Mouse (Mus musculus): ENCODE results near the gene Supt5. TPM values are rescaled to one million over a fixed set of nuclear protein-coding genes. Genes with fewer than 3 reads are reported as not detected.

The Supt5 gene
- 122 and 126 TPM in 2 replicates for polyA plus RNA-seq (2012; rRNA removed)

GRCm38 (mm10) chr7:28338108-28338998 is at the start of gene Supt5:
Gene Supt5 (minus strand): TSS chr7:28338746.

GRCm38 (mm10) chr7:28380237-28381016 is 41.9 kb upstream of the Supt5 start, which contains the start of gene Zfp36:
Gene Zfp36 (minus strand): TSS chr7:28380253.

GRCm38 (mm10) chr7:28372251-28373108 is 33.9 kb upstream of the Supt5 start, which contains the start of gene Plekhg2:
Gene Plekhg2 (minus strand): TSS chr7:28372599.

GRCm38 (mm10) chr7:28350155-28350883 is 11.8 kb upstream of the Supt5 start, which contains the start of gene Rps16:
Gene Rps16 (plus strand): TSS chr7:28350652.

GRCm38 (mm10) chr7:28311926-28312543 is 26.5 kb downstream of the Supt5 start, which contains the start of gene Timm50:
Gene Timm50 (minus strand): TSS chr7:28312072.

DNA sequence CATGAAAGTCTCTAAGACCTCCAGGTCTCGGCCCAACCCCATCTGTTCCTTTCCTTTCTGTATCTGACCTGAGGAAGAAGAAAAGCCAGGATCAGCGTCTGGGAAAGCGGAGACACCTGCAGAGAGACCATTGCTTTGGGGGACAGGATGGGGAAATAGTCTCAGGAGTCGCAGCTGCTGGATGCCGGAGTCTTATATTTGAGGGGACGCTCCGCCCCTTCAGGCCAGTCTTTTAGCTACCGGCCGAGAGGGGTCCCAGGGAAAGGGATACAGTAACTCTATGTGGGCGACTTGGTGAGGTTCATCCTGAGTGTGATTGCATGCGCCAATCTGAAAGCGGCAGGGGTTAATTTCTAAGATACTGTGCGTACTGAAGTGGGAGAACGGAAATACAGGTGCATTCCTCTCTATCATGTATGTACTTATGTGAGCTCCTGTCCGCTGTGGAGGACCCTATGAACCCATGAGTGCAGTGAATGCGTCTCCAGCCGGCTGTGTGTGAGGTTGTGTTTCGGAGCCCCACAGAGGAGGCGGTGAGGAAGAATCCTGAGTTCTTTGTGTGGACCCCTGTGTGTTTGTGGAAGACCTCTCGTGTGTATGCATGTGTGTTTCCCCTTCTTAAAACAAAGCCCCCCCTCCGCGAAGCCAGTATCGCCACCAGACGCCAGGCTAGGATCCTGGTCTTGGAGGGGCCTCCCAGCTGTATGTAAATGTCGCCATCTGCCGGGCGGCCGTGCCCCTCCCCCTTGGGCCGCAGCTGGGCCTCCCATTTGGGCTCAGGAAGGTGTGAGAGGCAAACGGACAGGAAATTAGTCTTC is 36.7 kb downstream of the Supt5 start, which contains the start of gene Dll3:
Gene Dll3, minus strand, starts transcription at position 623 of the 818 bp plus-strand sequence.

DNA sequence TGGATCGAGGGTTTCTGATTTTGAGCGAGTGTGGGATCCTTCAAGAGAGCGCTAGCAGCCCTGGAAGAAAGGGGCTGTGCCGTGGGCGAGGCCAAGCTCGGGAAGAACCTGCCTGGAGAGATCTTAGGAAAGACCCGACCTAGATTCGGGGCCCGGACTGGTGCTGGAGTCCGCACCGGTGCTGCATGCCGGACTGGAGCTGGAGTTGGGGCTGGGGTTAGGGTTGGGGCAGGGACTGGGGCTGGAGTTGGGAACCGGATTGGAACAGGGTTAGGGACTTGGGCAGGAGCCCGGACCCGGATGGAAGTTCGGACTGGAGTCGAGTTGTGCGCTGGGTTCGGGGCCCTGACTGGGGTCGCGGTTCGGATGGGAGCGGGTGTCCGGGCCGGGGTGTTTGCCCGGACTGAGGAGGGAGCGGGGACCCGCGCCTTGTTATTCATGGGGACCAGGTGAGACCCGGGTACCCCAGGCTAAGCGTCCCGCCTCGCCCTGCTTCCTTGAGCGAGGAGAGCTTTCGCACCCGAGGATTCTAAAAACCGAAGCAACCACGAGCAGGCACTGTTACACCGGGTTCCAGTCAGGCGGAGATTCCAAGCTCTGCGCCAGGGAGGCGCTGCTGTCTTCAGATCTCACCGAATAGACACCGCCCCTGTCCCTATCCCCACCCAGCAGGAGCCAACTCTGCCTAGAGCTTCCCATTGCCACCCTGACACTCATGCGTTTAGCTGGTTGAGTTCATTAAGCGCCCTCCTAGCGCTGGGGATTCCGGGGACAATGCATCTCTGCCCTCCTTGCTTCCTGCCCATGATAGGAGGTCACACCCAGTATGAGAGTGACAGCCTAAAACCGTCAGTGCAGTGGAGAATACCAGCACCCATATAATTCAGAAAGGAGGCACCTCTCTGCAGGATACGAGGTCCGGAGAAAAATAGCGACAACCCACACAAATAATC is 47.6 kb downstream of the Supt5 start, which contains the start of gene Selenov:
Gene Selenov, minus strand, starts transcription at position 549 of the 953 bp plus-strand sequence.

GRCm38 (mm10) chr7:28277615-28278278 is 60.8 kb downstream of the Supt5 start, which contains the start of gene Eid2b:
Gene Eid2b (plus strand): TSS chr7:28277739.

GRCm38 (mm10) chr7:28267129-28268041 is 71.2 kb downstream of the Supt5 start, which contains the start of gene Eid2:
Gene Eid2 (plus strand): TSS chr7:28267881.

Other genes starting within 250 kb of the Supt5 start
- gene 9530053A07Rik, start 209.3 kb downstream of the Supt5 start, polyA plus RNA-seq (2012; rRNA removed) = 0.04 and 0.05 TPM in 2 replicates
- 244 and 245 TPM in 2 replicates for gene Fbl, start 169.0 kb downstream of the Supt5 start, polyA plus RNA-seq (2012; rRNA removed)
- 34.0 and 36.4 TPM in 2 replicates for gene Dyrk1b, start 159.3 kb downstream of the Supt5 start, polyA plus RNA-seq (2012; rRNA removed)
- gene Eid2, start 70.9 kb downstream of the Supt5 start, polyA plus RNA-seq (2012; rRNA removed) = 59.8 and 66.6 TPM in 2 replicates
- gene Eid2b, start 61.0 kb downstream of the Supt5 start, polyA plus RNA-seq (2012; rRNA removed) = 29.6 and 37.8 TPM in 2 replicates
- gene Selenov, start 47.6 kb downstream of the Supt5 start, polyA plus RNA-seq (2012; rRNA removed) = 0.65 and 0.87 TPM in 2 replicates
- gene Dll3, start 36.5 kb downstream of the Supt5 start, polyA plus RNA-seq (2012; rRNA removed) = 25.5 and 33.0 TPM in 2 replicates
- 99.0 and 110 TPM in 2 replicates for gene Timm50, start 26.7 kb downstream of the Supt5 start, polyA plus RNA-seq (2012; rRNA removed)
- gene Rps16, start 11.9 kb upstream of the Supt5 start, polyA plus RNA-seq (2012; rRNA removed) = 1,327 and 1,353 TPM in 2 replicates
- 29.3 and 33.4 TPM in 2 replicates for gene Plekhg2, start 33.9 kb upstream of the Supt5 start, polyA plus RNA-seq (2012; rRNA removed)
- 4.3 and 6.1 TPM in 2 replicates for gene Zfp36, start 41.5 kb upstream of the Supt5 start, polyA plus RNA-seq (2012; rRNA removed)
- gene Med29, start 54.0 kb upstream of the Supt5 start, polyA plus RNA-seq (2012; rRNA removed) = 46.6 and 46.8 TPM in 2 replicates
- 111 and 114 TPM in 2 replicates for gene Paf1, start 54.2 kb upstream of the Supt5 start, polyA plus RNA-seq (2012; rRNA removed)
- gene Gmfg, start 98.7 kb upstream of the Supt5 start, polyA plus RNA-seq (2012; rRNA removed) = 5.3 and 6.4 TPM in 2 replicates
- 40.4 and 41.7 TPM in 2 replicates for gene Lrfn1, start 113.2 kb upstream of the Supt5 start, polyA plus RNA-seq (2012; rRNA removed)
- not detected in 2 replicates for gene Ifnl2, start 171.7 kb upstream of the Supt5 start, polyA plus RNA-seq (2012; rRNA removed)
- gene Ifnl3, start 184.1 kb upstream of the Supt5 start, polyA plus RNA-seq (2012; rRNA removed) = not detected in 2 replicates
- gene Sycn, start 202.1 kb upstream of the Supt5 start, polyA plus RNA-seq (2012; rRNA removed) = not detected in 2 replicates
- 0.10 and 0.20 TPM in 2 replicates for gene Nccrp1, start 208.5 kb upstream of the Supt5 start, polyA plus RNA-seq (2012; rRNA removed)

Measured in central nervous system, embryonic 14 days (tissue).